Mouse (Mus musculus) lung, embryonic 16.5 days (tissue): ENCODE results near the gene Fam189b. TPM values are rescaled to one million over a fixed set of nuclear protein-coding genes. Genes with fewer than 3 reads are reported as not detected.
"Not testable (repeated sequence)": the region's sequence is repeated elsewhere in the genome, so short reads cannot be mapped to it uniquely, and the experiment has no call there.

Source experiments
- ATAC-seq: fragments of 200-750 bp; cut with Nextera tagmentation; 2 replicates; pipeline ENCODE4 v1.8.0; 2017; ENCODE audit warnings: low read depth, mild to moderate bottlenecking, moderate library complexity
- H3K27ac ChIP-seq: fragments of 300-500 bp; sonication (generic); 2 replicates; pipeline ENCODE4 v1.5.1; 2014; ENCODE audit warnings: mild to moderate bottlenecking, control low read depth, low read length
- H3K27me3 ChIP-seq: fragments of 300-500 bp; sonication (generic); 2 replicates; pipeline ENCODE4 v1.6.1; 2014; ENCODE audit warnings: low read depth, low read length, mixed read lengths; ENCODE audit not compliant: control insufficient read depth, insufficient read depth
- H3K36me3 ChIP-seq: fragments of 300-500 bp; sonication (generic); 2 replicates; pipeline ENCODE4 v1.6.1; 2014; ENCODE audit warnings: low read length; ENCODE audit not compliant: control insufficient read depth, insufficient read depth
- H3K4me1 ChIP-seq: fragments of 300-500 bp; sonication (generic); replicated peaks from 2 replicates; pipeline ENCODE4 v1.6.1; 2014; ENCODE audit warnings: low read length, mixed read lengths; ENCODE audit not compliant: control insufficient read depth, insufficient read depth
- H3K4me2 ChIP-seq: fragments of 300-500 bp; sonication (generic); 2 replicates; pipeline ENCODE4 v1.6.1; 2014; ENCODE audit warnings: low read depth, low read length, control low read depth
- H3K4me3 ChIP-seq: fragments of 300-500 bp; sonication (generic); 2 replicates; pipeline ENCODE4 v1.5.1; 2014; ENCODE audit warnings: mild to moderate bottlenecking, low read length, control low read depth
- H3K9ac ChIP-seq: fragments of 300-500 bp; sonication (generic); 2 replicates; pipeline ENCODE4 v1.6.1; 2014; ENCODE audit warnings: low read length, control low read depth
- H3K9me3 ChIP-seq: fragments of 300-500 bp; sonication (generic); 2 replicates; pipeline ENCODE4 v1.6.1; 2016; ENCODE audit warnings: low read length; ENCODE audit not compliant: control insufficient read depth
- WGBS: fragments of 180-500 bp; shearing (Covaris S2); extraction: QIAGEN DNeasy Blood & Tissue Kit; methylation state at CpG from one replicate; pipeline ENCODE4 v1.1.7; 2014; 5-methylcytosine and 5-hydroxymethylcytosine counted together
- polyA plus RNA-seq: library from polyadenylated mRNA; unstranded; fragments of >200 nt; fragmentation: Nextera tagmentation; extraction: Ambion mirVana; gene quantifications from 2 replicates; pipeline ENCODE4 v1.2.1, GENCODE M21; 2015

Fam189b gene
- polyA plus RNA-seq, 1 experiment from 2014 or later, result 19.4 TPM

DNA sequence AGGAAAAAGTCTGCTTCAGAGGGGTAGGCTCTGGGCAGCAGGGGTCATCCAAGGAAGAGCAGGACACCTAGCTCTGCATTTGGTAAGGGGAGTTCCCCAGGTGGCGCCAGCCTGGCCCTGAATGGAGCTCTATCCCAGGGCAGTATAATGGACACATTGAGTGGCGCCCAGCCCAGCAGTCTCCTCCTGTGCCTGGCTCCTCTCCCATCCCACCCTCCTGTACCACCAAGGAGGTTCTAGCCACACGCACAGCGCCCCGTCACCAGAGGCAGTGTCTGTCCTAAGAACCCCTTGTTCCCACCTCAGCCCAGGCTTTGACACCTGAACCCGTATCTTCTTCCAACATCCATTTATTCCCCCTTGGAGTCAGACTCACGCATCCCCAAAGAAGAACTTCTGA lies 26.8 kb downstream of the Fam189b start:
- 87% methylated on average over 7 of the region's 7 CpGs for WGBS
- no peak overlapping the region for H3K27ac ChIP-seq

GRCm38 (mm10) chr3:89210162-89210561 lies 27.2 kb downstream of the Fam189b start:
- no peaks in the 10 kb centered on the region for H3K9me3 ChIP-seq
- H3K27me3 ChIP-seq, result no peaks in the 10 kb centered on the region
- H3K4me3 ChIP-seq, result no peak overlapping the region
- peaks cover 19% of the 10 kb centered on the region for H3K36me3 ChIP-seq
- no peak overlapping the region for H3K9ac ChIP-seq
- no peak overlapping the region for H3K4me2 ChIP-seq
- peaks cover 12% of the 10 kb centered on the region for H3K4me1 ChIP-seq
- WGBS, result 64% methylated on average over 13 of the region's 13 CpGs
- H3K27ac ChIP-seq, result no peak overlapping the region
- ATAC-seq, result no peak

More for the DNA sequence above, 26.8 kb downstream of the Fam189b start:
- Histone ChIP-seq H3K4me1 (peaks cover 9% of the 10 kb centered on the region), H3K27me3 (no peaks in the 10 kb centered on the region), H3K9me3 (no peaks in the 10 kb centered on the region), H3K9ac (no peak overlapping the region), H3K4me3 (no peak overlapping the region), H3K36me3 (peaks cover 19% of the 10 kb centered on the region), H3K4me2 (no peak overlapping the region)
- no peak for ATAC-seq

GRCm38 (mm10) chr3:89210731-89211130 lies 27.8 kb downstream of the Fam189b start:
- H3K4me2 ChIP-seq, result no peak overlapping the region

GRCm38 (mm10) chr3:89213803-89214530 lies 31.0 kb downstream of the Fam189b start:
- H3K4me2 ChIP-seq, result peak overlapping the region; percentile 88
- H3K27ac ChIP-seq, result peak overlapping the region; percentile 98
- under 1% methylated on average over 69 of the region's 69 CpGs for WGBS
- H3K36me3 ChIP-seq, result peaks cover 6% of the 10 kb centered on the region
- H3K4me3 ChIP-seq, result peak overlapping the region; percentile 65
- peak; percentile 91 for ATAC-seq
- peaks cover 25% of the 10 kb centered on the region for H3K4me1 ChIP-seq
- H3K27me3 ChIP-seq, result no peaks in the 10 kb centered on the region
- H3K9me3 ChIP-seq, result no peaks in the 10 kb centered on the region
- peak overlapping the region; percentile 81 for H3K9ac ChIP-seq

More at GRCm38 (mm10) chr3:89210731-89211130, 27.8 kb downstream of the Fam189b start:
- H3K27me3 ChIP-seq, result no peaks in the 10 kb centered on the region
- WGBS, result 59% methylated on average over 7 of the region's 7 CpGs
- H3K9me3 ChIP-seq, result no peaks in the 10 kb centered on the region
- H3K9ac ChIP-seq, result no peak overlapping the region
- H3K4me3 ChIP-seq, result no peak overlapping the region
- peaks cover 17% of the 10 kb centered on the region for H3K4me1 ChIP-seq
- H3K27ac ChIP-seq, result no peak overlapping the region
- peaks cover 19% of the 10 kb centered on the region for H3K36me3 ChIP-seq
- ATAC-seq, result no peak

- Histone ChIP-seq H3K4me3 (peak within 1 kb of the TSS; percentile 65), H3K36me3 (0 out of 2 replicates have a peak, but pooled peaks cover 3% of the 10 kb centered on the region), H3K27ac (peak within 1 kb of the TSS; percentile 98), H3K9ac (peak within 1 kb of the TSS; percentile 81), H3K27me3 (no peaks in the 10 kb centered on the region), H3K4me1 (peaks cover 31% of the 10 kb centered on the region), H3K4me2 (peak within 1 kb of the TSS; percentile 88), H3K9me3 (no peaks in the 10 kb centered on the region)
- ATAC-seq, result no peak
- 1% methylated on average over 19 of the region's 19 CpGs for WGBS
Measured at GRCm38 (mm10) chr3:89214681-89215411, 31.9 kb downstream of the Fam189b start, which contains the start of gene Thbs3. TSS of gene Thbs3 (plus strand) at chr3:89215180.

GRCm38 (mm10) chr3:89215853-89216252 lies 32.9 kb downstream of the Fam189b start:
- peaks cover 32% of the 10 kb centered on the region for H3K4me1 ChIP-seq
- no peaks in the 10 kb centered on the region for H3K27me3 ChIP-seq
- peak overlapping the region; percentile 81 for H3K9ac ChIP-seq
- H3K36me3 ChIP-seq, result 0 out of 2 replicates have a peak, but pooled peaks cover 2% of the 10 kb centered on the region
- H3K4me2 ChIP-seq, result peak overlapping the region; percentile 88
- WGBS, result under 1% methylated on average over 6 of the region's 6 CpGs
- H3K27ac ChIP-seq, result peak overlapping the region; percentile 39; the same call in 1 of the 2 replicates
- no peaks in the 10 kb centered on the region for H3K9me3 ChIP-seq
- peak overlapping the region; percentile 65 for H3K4me3 ChIP-seq
- ATAC-seq, result peak; percentile 2; the same call in 1 of the 2 replicates

GRCm38 (mm10) chr3:89216407-89216806 lies 33.5 kb downstream of the Fam189b start:
- H3K4me2 ChIP-seq, H3K36me3 ChIP-seq: not testable (repeated sequence)
- 66% methylated on average over 7 of the region's 7 CpGs for WGBS

DNA sequence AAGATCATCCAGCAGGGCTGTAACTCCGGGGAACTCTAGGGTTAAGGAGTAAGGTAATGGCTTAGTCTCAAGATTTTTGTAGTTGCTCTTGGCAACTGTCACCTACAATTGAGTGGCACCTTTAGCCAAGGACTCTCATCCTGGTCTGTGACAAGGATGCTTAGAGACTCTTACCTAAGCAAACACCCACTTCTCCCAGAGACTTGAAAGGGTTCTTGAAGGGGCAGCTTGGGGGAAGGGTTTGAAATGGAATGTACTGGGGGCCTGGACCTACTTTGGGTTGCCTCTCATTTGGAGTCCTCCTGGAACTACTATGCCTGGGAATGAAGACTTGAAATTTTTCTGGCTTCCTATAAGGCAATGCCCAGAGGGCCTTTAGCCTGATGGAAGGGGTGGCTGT lies 35.3 kb downstream of the Fam189b start:
- H3K27ac ChIP-seq, result peak overlapping the region; percentile 86
- peak; percentile 47 for ATAC-seq
- WGBS, result 42% methylated on average over 1 of the region's 1 CpGs
- H3K9me3 ChIP-seq, result no peaks in the 10 kb centered on the region
- H3K27me3 ChIP-seq, result no peaks in the 10 kb centered on the region
- H3K4me2 ChIP-seq, result peak overlapping the region; percentile 28; the same call in 1 of the 2 replicates
- H3K9ac ChIP-seq, result no peak overlapping the region
- H3K4me3 ChIP-seq, result no peak overlapping the region
- no peaks in the 10 kb centered on the region for H3K36me3 ChIP-seq
- H3K4me1 ChIP-seq, result peaks cover 26% of the 10 kb centered on the region

More at GRCm38 (mm10) chr3:89216407-89216806, 33.5 kb downstream of the Fam189b start:
- H3K9ac ChIP-seq, H3K27ac ChIP-seq, H3K9me3 ChIP-seq, H3K4me3 ChIP-seq, H3K27me3 ChIP-seq, ATAC-seq: not testable (repeated sequence)
- peaks cover 32% of the 10 kb centered on the region for H3K4me1 ChIP-seq

DNA sequence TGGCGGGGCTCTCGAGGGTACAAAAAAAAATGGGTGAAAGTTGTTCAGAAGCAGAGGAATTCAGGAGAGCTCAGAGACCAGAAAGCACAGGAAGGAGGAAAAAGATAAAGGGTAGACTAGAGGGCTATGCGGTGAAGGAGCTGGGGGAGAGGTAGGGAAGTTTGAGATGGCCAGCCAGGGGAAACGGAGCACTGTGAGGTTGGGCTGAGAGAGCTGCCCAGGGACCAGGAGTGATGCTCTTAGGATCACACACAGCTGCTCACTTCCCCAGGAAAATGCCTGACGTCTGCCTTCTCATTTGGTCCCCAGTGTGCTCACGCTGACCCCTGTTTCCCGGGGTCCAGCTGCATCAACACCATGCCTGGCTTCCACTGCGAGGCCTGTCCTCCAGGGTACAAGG lies 36.6 kb downstream of the Fam189b start:
- no peak overlapping the region for H3K4me3 ChIP-seq
- H3K27ac ChIP-seq, result peak overlapping the region; percentile 86
- peaks cover 4% of the 10 kb centered on the region; the same call in 1 of the 2 replicates for H3K36me3 ChIP-seq
- H3K27me3 ChIP-seq, result no peaks in the 10 kb centered on the region
- H3K9ac ChIP-seq, result peak overlapping the region; percentile 8; the same call in 1 of the 2 replicates
- H3K4me1 ChIP-seq, result peaks cover 26% of the 10 kb centered on the region
- peak; percentile 26 for ATAC-seq
- WGBS, result 14% methylated on average over 8 of the region's 8 CpGs
- H3K9me3 ChIP-seq, result no peaks in the 10 kb centered on the region
- no peak overlapping the region; the same call in 1 of the 2 replicates for H3K4me2 ChIP-seq
